Mouse (Mus musculus) erythroblast, adult 5-6 weeks (primary cell): ENCODE results near the gene Gm42957. TPM values are rescaled to one million over a fixed set of nuclear protein-coding genes. Genes with fewer than 3 reads are reported as not detected.
"Not testable (repeated sequence)": the region's sequence is repeated elsewhere in the genome, so short reads cannot be mapped to it uniquely, and the experiment has no call there.

ENCODE experiments used
- ATAC-seq: replicated peaks from 2 replicates; pipeline ENCODE4 v1.8.0; 2016; ENCODE audit warnings: moderate number of reproducible peaks, mild to moderate bottlenecking, moderate TSS enrichment, inconsistent platforms; ENCODE audit not compliant: poor library complexity, low FRiP score, severe bottlenecking
- total RNA-seq, 2 experiments: library from RNA; stranded (forward) in 1 of 2; stranded (reverse) in 1 of 2; fragments of 150-400 nt in 1 of 2; fragments of 200-764, 138-1000 nt in 1 of 2; gene quantifications; 2 replicates each; pipeline versions ENCODE4 v1.2.3 to v1.2.4; 2015 to 2017; ENCODE audit warnings: low replicate concordance in 2 of 2

The Gm42957 gene
- total RNA-seq, 2 experiments from 2014 or later: not detected

DNA sequence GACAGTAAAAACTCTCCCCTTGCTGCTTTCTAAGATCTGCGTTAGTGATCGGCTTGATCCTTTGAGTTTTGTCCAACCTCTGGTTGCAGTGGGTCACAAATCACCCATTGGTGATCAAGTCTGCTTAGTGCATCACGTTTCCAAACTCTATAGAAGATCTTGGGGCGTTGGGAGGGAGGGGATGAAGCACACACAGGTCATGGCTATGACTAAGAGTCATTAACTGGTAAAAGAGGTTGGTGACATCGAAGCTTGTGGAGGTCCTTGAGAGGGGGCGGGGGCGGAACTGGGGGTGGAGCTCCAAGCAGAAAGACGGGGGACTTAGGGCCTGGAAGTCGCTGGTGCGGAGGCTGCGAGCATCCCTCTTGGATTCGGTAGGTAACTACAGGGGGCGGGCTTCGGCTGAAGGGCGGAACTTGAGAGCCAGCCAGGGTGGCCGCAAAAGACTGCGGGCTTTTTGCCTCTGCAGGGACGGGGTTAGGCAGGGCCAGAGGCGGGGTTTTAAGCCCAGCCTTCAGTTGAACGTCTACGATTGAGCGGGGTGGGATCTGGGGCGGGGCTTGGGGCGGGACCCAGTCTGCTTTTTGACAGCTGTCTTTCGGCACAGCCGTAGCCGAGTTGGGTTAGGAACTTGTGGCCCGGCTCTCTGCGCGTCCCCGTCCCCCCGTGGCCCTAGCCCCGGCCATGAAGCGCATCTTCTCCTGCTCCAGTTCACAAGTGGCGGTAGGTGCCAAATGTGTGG lies 34.6 kb downstream of the Gm42957 start, which contains the start of gene Ankrd35:
Ankrd35 (plus strand) TSS at position 405 of the 742 bp plus-strand sequence.
- ATAC-seq: peak; percentile 87

DNA sequence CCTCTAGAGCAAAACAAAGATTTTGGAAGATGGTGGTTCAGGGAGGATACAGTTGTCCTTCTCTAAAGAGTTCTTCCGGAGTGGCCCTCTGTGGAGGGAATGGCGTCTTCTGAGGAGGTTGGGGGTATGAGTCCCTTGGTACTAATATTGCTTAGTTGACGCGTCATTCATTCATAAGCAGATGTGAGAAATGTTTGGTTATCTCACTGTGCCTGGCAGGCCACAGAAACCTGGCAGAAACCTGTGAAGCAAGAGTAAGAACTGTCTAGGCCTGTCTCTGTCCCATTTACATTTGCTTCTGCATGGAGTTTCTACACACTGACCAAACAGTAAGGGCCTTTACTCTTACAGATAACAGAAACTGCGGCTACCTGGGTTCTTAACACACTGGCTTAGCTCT lies 36.2 kb downstream of the Gm42957 start:
- no peak for ATAC-seq

DNA sequence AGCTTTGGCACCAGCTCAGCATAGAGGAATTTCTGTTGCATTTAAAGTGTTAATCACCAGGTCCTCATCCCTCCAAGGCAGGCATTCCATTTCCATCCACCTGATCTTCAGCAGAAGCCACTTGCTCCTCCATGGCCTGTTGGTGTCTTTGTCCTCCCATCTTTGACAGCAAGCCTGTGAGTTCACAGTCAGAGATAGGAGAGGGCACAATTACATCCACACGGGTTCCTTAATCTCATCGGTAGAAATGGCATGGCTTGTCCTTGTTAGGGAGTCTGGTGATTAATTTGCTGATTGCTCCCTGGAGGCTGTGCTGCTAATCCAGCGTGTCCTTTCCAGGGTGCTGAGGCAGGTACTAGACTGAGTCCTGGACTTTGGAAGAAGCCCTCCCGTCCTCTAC lies 38.2 kb downstream of the Gm42957 start:
- ATAC-seq: no peak

GRCm38 (mm10) chr3:96674442-96674841 lies 39.2 kb downstream of the Gm42957 start:
- ATAC-seq: no peak

- no peak for ATAC-seq
These were observed 39.9 kb downstream of the Gm42957 start for GRCm38 (mm10) chr3:96675171-96675570.

DNA sequence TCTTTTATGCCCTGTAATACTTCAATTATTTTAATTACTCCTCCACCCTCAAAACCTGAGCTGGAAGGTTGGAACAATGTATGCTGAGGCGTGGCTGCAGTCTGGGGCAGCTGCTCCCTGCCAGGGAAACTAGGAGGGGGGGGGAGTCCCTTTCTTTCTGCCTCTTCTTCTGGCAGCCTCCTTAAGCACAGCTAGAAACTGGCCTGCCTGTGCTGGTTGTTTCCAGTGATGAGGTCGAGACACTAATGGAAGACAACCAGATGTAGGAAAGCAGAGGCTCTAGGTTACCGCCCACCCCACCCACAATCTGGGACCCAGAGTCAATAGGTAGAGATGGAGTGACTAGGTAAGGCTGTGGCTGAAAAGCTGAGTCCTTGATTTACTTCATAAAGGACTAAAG lies 40.4 kb downstream of the Gm42957 start:
- ATAC-seq: no peak

- no peak for ATAC-seq
These were observed 43.2 kb downstream of the Gm42957 start for GRCm38 (mm10) chr3:96678456-96678855.

- no peak for ATAC-seq
These were observed 43.9 kb downstream of the Gm42957 start for GRCm38 (mm10) chr3:96679159-96679674.

DNA sequence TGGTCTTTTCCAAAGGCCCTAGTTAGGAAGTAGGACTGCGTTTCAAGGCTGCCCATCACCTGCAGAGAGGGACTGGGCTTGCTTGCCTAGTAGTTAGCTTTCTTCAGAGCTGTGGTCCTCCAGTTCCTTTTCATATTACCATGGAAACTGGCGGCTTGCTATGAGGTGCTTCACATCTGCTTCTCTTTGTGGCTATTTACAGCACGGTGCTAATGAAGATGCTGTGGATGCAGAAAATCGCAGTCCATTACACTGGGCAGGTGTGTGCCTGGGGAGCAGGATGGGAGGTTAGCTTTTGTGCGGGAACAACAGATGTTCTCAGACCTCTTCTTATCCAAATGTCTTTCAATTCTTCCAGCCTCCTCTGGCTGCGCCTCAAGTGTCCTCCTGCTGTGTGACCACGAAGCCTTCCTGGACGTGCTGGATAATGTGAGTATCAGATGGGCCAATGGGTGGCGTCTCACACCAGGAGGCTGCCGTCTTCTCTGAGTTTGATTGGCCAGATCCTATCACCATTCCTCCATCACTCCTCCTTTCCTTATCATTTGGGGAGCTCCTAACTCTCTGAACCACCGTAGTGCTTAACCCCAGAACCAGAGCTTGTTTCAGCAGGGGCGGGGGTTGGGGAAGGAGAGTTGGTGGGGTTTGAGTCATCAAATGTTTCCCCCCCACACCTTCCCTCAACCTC lies 45.1 kb downstream of the Gm42957 start:
- ATAC-seq: no peak

DNA sequence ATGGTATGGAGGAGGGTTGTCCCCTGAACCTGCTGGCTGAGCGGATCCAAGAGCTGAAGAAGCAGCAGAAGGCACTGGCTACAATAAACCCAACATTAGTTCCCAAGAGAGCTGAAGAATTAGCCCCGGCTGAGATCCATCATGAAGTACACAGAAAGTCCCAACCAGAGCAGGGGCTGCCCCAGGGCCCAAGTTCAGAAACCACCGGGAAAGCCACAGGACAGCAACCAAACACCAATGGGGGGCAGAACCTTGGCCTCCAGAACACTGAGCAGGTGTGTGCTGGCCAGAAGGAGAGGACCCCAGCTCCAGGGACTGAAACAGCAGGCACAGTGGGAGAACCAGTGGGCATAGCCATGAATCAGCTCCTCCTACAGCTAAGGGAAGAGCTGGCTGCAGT lies 48.2 kb downstream of the Gm42957 start:
- ATAC-seq: no peak

- ATAC-seq: no peak
These were observed 49.0 kb downstream of the Gm42957 start for GRCm38 (mm10) chr3:96684151-96684821.

- no peak for ATAC-seq
These were observed 49.5 kb downstream of the Gm42957 start for GRCm38 (mm10) chr3:96684822-96685156.

GRCm38 (mm10) chr3:96686057-96686456 lies 50.8 kb downstream of the Gm42957 start:
- ATAC-seq: not testable (repeated sequence)

GRCm38 (mm10) chr3:96688854-96689253 lies 53.6 kb downstream of the Gm42957 start:
- ATAC-seq: no peak

- no peak for ATAC-seq
These were observed 55.0 kb downstream of the Gm42957 start for GRCm38 (mm10) chr3:96690298-96690697.

GRCm38 (mm10) chr3:96692506-96692905 lies 57.2 kb downstream of the Gm42957 start:
- ATAC-seq: no peak

DNA sequence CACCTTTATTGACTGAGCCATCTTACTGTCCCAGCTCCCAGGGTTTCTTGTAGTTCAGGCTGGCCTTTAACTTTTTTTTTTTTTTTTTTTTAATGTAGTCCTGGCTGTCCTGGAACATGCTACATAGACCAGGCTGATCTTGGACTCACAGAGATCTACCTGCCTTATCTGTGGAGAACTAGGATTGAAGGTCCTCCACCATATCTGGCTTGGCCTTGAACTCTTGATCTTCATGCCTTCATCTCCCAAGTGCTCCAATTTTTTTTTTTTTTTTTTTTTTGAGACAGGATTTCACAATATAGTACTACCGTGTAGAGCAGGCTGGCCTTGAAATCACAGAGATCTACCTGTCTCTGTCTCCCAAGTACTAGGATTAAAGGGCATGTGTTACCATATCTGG lies 58.3 kb downstream of the Gm42957 start:
- no peak for ATAC-seq

GRCm38 (mm10) chr3:96696198-96696765 lies 61.0 kb downstream of the Gm42957 start, which contains the start of gene Pias3:
Gene Pias3, plus strand, starts transcription at chr3:96696384.
- ATAC-seq: peak; percentile 72

- peak; percentile 86 for ATAC-seq
These were observed 61.8 kb downstream of the Gm42957 start for GRCm38 (mm10) chr3:96696766-96697732.
